ENCODE assay signal across 18 mouse cellular contexts in genomic region chr2:158232414-158232813, GRCm38 (mm10). TPM values are rescaled to one million over a fixed set of nuclear protein-coding genes. Genes with fewer than 3 reads are reported as not detected.
"Had no signal": no experiment of that assay in that cellular context is flagged by ENCODE, and none has a peak within 500 bp of the region (broad histone marks: within the 10 kb centered on the region; RNA-seq: fewer than 3 reads in every experiment).

No protein-coding gene starts in this region.

- H3K27me3 ChIP-seq: limb, embryonic 15.5 days had no signal

- H3K27ac ChIP-seq: layer of hippocampus, adult 2 months; limb, embryonic 15.5 days; liver, embryonic 12.5 days had no signal

- DNase-seq: kidney, postnatal 36 days; lung, embryonic 14.5 days; lung, postnatal 10 days; lung, postnatal 4 days; right cerebral cortex, postnatal 4 days; spleen, adult 18-20 months; thymus, postnatal 36 days had no signal

- H3K9ac ChIP-seq: limb, embryonic 15.5 days; liver, embryonic 12.5 days; lung, embryonic 14.5 days had no signal

- H3K9me3 ChIP-seq: limb, embryonic 15.5 days; liver, embryonic 12.5 days had no signal

- ATAC-seq: inflammation-experienced regulatory T-cells, adult 6 months; intestine, postnatal 0 days; liver, embryonic 12.5 days; midbrain, embryonic 16.5 days had no signal

- H3K4me3 ChIP-seq: layer of hippocampus, adult 2 months; limb, embryonic 15.5 days; liver, embryonic 12.5 days had no signal

- H3K4me1 ChIP-seq: liver, embryonic 12.5 days had no signal

- H3K4me2 ChIP-seq: limb, embryonic 15.5 days; liver, embryonic 12.5 days; lung, embryonic 14.5 days; midbrain, embryonic 11.5 days had no signal

- H3K36me3 ChIP-seq: limb, embryonic 15.5 days; liver, embryonic 12.5 days had no signal

RNA-seq across cellular contexts. Expression of gene D630003M21Rik, which starts 3.4 kb away (rescaled TPM):
- polyA plus RNA-seq: inflammation-experienced regulatory T-cells, adult 6 months had no signal

RNA-seq across cellular contexts. Expression of gene Bpi, which starts 25.5 kb away (rescaled TPM):
- polyA plus RNA-seq: inflammation-experienced regulatory T-cells, adult 6 months; intestine, postnatal 0 days; limb, embryonic 11.5 days; limb, embryonic 15.5 days; liver, embryonic 12.5 days; liver, embryonic 16.5 days; lung, embryonic 14.5 days; midbrain, embryonic 11.5 days; midbrain, embryonic 16.5 days; stomach, embryonic 14.5 days; thymus, postnatal 0 days had no signal
